In the genomic region with DNA sequence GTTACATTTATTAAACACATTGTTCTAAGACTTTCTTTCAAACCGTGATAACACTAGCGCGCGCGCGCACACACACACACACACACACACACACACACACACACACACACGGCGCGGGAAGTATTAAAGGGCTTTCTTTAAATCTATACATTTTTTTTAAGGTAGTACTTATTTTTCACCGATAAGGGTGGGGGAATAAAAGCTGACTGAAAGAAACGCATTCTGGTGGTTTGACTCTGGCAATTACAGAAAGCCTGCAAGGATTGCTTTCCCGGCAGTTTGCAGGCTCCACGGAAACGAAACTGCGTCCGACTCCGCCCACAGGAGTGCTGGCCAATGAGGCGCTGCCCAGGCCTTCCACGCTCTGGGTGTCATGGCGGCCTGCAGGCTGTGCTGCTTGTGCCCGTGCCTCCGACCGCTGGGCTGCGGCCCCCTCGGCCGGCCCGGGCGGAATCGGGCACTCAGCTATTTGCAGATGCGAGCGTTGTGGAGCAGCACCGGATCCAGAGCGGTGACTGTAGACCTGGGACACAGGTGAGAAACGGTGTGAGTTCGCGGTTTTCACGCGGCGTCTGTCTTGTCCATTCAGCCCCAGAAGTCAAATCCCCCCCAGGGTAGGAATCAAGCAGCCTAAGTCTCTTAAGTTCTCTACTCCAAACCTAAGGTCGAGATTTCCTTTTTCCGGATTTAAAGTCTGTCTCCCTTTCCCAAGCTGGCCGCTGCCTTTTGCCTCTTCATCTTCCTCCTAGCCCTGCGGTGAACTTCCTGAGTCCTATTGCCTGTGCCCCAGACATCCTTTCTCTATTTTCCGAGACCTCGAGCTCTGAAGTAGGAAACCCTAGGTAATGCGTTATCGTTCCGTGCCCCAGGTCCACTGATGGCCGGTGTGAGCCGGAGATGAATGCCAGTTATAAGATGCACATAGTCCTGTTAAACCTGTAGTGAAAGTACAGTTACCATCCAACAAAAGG, we compare ENCODE assay signal across 8 mouse cellular contexts. TPM values are rescaled to one million over a fixed set of nuclear protein-coding genes. Genes with fewer than 3 reads are reported as not detected.
DNase-seq lines count a peak whose midpoint lies in the region; ATAC-seq lines count a peak whose summit lies in the region.

A gene (plus strand): TSS at position 360 of the 971 bp plus-strand sequence.

- peak; percentile 100 for ATAC-seq in intestine, embryonic 14.5 days (replicated peaks; ENCODE audit: low FRiP score, low TSS enrichment, low read depth)

- intact Hi-C loops in left cerebral cortex, postnatal 14 days (cut with DNase I): loop anchor here (10.0 kb wide), 2 partner anchors 516 to 1916 kb away; no protein-coding TSS in a partner anchor

- peaks cover 14% of the 10 kb centered on the region for H3K36me3 ChIP-seq in intestine, embryonic 14.5 days (ENCODE audit: control insufficient read depth, insufficient read depth, low read length)

- DNase-seq in adrenal gland, adult 18-20 months (ENCODE audit: low spot score in 2 of 2): peak; percentile 79 to 81
- peak; percentile 95 for DNase-seq in embryo, embryonic 11 days
- DNase-seq in gastrocnemius, postnatal 25 days: peak; percentile 88
- DNase-seq in intestine, embryonic 14.5 days (ENCODE audit: low spot score): peak; percentile 92
- DNase-seq in left cerebral cortex, postnatal 14 days (ENCODE audit: low spot score in 2 of 2): peak; percentile 91 to 94
- peak; percentile 93 for DNase-seq in mesoderm, embryonic 11.5 days (ENCODE audit: low read depth, low spot score)
- peak; percentile 87 to 89 for DNase-seq in right cerebral cortex, postnatal 36 days (ENCODE audit: low spot score in 2 of 2)
- DNase-seq in yolk sac, embryonic 10.5 days (ENCODE audit: low spot score): peak; percentile 90

- peak within 1 kb of the TSS; percentile 86 for H3K9ac ChIP-seq in intestine, embryonic 14.5 days (ENCODE audit: low read length)

- H3K9me3 ChIP-seq in intestine, embryonic 14.5 days (ENCODE audit: control insufficient read depth, low read length): no peaks in the 10 kb centered on the region

- 2% methylated on average over 50 of the region's 50 CpGs for whole genome bisulfite sequencing in intestine, embryonic 14.5 days

- H3K27ac ChIP-seq in intestine, embryonic 14.5 days (ENCODE audit: low read depth): peak within 1 kb of the TSS; percentile 75; the same call in 1 of the 2 replicates

- peak within 1 kb of the TSS; percentile 77 for H3K4me2 ChIP-seq in intestine, embryonic 14.5 days (ENCODE audit: low read length)

- no peaks in the 10 kb centered on the region for H3K27me3 ChIP-seq in intestine, embryonic 14.5 days (replicated peaks; ENCODE audit: control insufficient read depth, insufficient read depth, low read length)

- no peaks in the 10 kb centered on the region; the same call in 1 of the 2 replicates for H3K4me1 ChIP-seq in intestine, embryonic 14.5 days (replicated peaks; ENCODE audit: control insufficient read depth, insufficient read depth, low read length)

- H3K4me3 ChIP-seq in intestine, embryonic 14.5 days (ENCODE audit: low read depth, low read length): peak within 1 kb of the TSS; percentile 86

RNA-seq across cellular contexts. Expression of the gene that starts here (rescaled TPM):
- total RNA-seq in adrenal gland, adult 18-20 months (2021): 10 to 100 TPM; 32.4 to 48.5 TPM
- 10 to 100 TPM; 14.3 to 15.3 TPM for total RNA-seq in gastrocnemius, postnatal 25 days (2021)
- 41.4 and 44.9 TPM in 2 replicates for polyA plus RNA-seq in intestine, embryonic 14.5 days (2014; fragmentation: Nextera tagmentation; extraction: Ambion mirVana)
- 10 to 100 TPM; 19.4 to 22.6 TPM for total RNA-seq in left cerebral cortex, postnatal 14 days (2021)

Comparison
In these comparisons a context has a peak if more than half of its experiments do, and no peak if none do; other contexts are left out.
1. Peak in every context shown above with its lines: DNase-seq, ATAC-seq, H3K4me3 ChIP-seq and H3K27ac ChIP-seq.